Mouse (Mus musculus) forebrain, embryonic 16.5 days (tissue): ENCODE results near the gene Asphd2. TPM values are rescaled to one million over a fixed set of nuclear protein-coding genes. Genes with fewer than 3 reads are reported as not detected.

ENCODE experiments used
- ATAC-seq: fragments of 200-750 bp; cut with Nextera tagmentation; 2 replicates; pipeline ENCODE4 v1.8.0; 2017; ENCODE audit warnings: mild to moderate bottlenecking, moderate library complexity
- H3K27ac ChIP-seq: fragments of 300-500 bp; sonication (generic); 2 replicates; pipeline ENCODE4 v1.5.1; 2014; ENCODE audit warnings: low read length, control low read depth
- H3K27me3 ChIP-seq: fragments of 300-500 bp; sonication (generic); replicated peaks from 2 replicates; pipeline ENCODE4 v1.6.1; 2014; ENCODE audit warnings: low read length; ENCODE audit not compliant: control insufficient read depth, insufficient read depth
- H3K36me3 ChIP-seq: fragments of 300-500 bp; sonication (generic); 2 replicates; pipeline ENCODE4 v1.6.1; 2014; ENCODE audit not compliant: control insufficient read depth, insufficient read depth
- H3K4me1 ChIP-seq: fragments of 300-500 bp; sonication (generic); replicated peaks from 2 replicates; pipeline ENCODE4 v1.6.1; 2014; ENCODE audit warnings: low read length; ENCODE audit not compliant: control insufficient read depth, insufficient read depth
- H3K4me2 ChIP-seq: fragments of 300-500 bp; sonication (generic); 2 replicates; pipeline ENCODE4 v1.6.1; 2014; ENCODE audit warnings: mild to moderate bottlenecking, low read length, control low read depth
- H3K4me3 ChIP-seq: fragments of 300-500 bp; sonication (generic); replicated peaks from 2 replicates; pipeline ENCODE4 v1.5.1; 2014; ENCODE audit warnings: mild to moderate bottlenecking, low read length, control low read depth
- H3K9ac ChIP-seq: fragments of 300-500 bp; sonication (generic); replicated peaks from 2 replicates; pipeline ENCODE4 v1.6.1; 2014; ENCODE audit warnings: low read depth, low read length, control low read depth
- H3K9me3 ChIP-seq: fragments of 300-500 bp; sonication (generic); 2 replicates; pipeline ENCODE4 v1.6.1; 2016; ENCODE audit warnings: low read length; ENCODE audit not compliant: control insufficient read depth
- WGBS: fragments of 180-500 bp; shearing (Covaris S2); extraction: QIAGEN DNeasy Blood & Tissue Kit; methylation state at CpG from one replicate; pipeline ENCODE4 v1.1.7; 2014; 5-methylcytosine and 5-hydroxymethylcytosine counted together
- polyA plus RNA-seq: library from polyadenylated mRNA; unstranded; fragments of >200 nt; fragmentation: Nextera tagmentation; extraction: Ambion mirVana; gene quantifications from 2 replicates; pipeline ENCODE4 v1.2.1, GENCODE M21; 2015

Gene Asphd2
- polyA plus RNA-seq, 1 experiment from 2014 or later = 41.1 TPM

DNA sequence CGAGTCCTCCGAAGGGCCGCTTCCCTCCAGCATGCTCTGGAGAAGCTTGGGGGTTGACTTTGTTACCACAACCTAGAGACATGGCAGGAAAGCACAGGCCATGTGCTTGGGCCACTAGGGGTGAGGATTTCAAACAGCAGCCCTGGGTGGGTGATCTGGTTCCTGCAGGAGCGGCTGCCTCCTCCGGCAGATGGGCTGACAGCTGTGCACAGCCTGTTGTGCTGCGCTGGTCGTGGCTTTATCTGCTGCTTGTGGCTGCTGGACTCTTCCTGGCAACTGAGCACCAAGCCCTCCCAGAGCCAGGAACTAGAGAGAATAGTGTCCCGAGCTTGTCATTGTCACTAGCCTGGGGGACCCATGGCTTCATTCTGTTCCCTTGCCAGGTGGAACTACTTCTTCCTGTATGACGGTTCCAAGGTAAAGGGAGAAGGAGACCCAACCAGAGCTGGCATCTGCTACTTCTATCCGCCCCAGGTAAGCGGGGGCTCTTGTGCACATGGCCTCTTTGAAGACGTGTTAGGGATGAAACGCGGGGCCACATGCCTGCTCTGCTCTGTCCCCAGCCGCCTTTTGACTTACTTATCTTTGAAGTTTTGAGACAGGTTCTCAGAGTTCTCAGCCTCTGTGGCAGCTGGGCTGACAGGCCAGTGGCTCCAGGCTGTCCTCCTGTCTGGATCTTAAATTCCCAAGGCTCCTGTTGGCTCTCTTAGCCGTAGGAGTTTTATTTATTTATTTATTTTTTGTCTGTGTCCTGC, 48.3 kb downstream of the Asphd2 start:
- Histone ChIP-seq H3K4me2 (no peak overlapping the region), H3K36me3 (peaks cover 13% of the 10 kb centered on the region)

GRCm38 (mm10) chr5:112344092-112344960, 50.3 kb downstream of the Asphd2 start:
- Histone ChIP-seq H3K9ac (no peak overlapping the region), H3K27me3 (no peaks in the 10 kb centered on the region), H3K4me2 (no peak overlapping the region), H3K27ac (no peak overlapping the region), H3K4me1 (peaks cover 30% of the 10 kb centered on the region), H3K4me3 (no peak overlapping the region), H3K9me3 (no peaks in the 10 kb centered on the region), H3K36me3 (peaks cover 4% of the 10 kb centered on the region)
- ATAC-seq = no peak
- 68% methylated on average over 6 of the region's 6 CpGs for WGBS

More for the DNA sequence above, 48.3 kb downstream of the Asphd2 start:
- Histone ChIP-seq H3K9ac (no peak overlapping the region), H3K4me3 (no peak overlapping the region), H3K27me3 (no peaks in the 10 kb centered on the region), H3K27ac (no peak overlapping the region), H3K9me3 (no peaks in the 10 kb centered on the region), H3K4me1 (peaks cover 30% of the 10 kb centered on the region)
- WGBS = 92% methylated on average over 16 of the region's 16 CpGs
- no peak for ATAC-seq

DNA sequence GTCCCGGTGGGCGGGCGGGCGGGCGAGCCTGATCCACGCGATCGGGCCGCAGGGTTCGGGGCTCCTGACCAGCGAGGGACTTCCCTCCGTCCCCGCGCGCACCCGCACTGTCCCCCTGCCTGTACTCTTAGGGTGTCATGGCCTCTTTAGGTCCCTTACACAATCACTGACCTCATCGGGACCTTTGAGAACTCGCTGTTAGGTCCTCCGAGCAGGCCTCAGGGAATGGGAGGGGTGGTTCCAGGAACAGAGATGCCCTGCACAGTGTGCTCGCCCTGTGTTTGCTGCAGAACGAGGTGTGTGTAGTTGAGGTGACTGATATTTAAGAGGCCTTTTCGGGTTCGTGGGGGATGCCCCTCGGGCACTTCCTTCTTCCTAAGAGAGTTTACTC, 51.5 kb downstream of the Asphd2 start:
- H3K9me3 ChIP-seq = no peaks in the 10 kb centered on the region
- H3K36me3 ChIP-seq = peaks cover 5% of the 10 kb centered on the region
- 0 out of 2 replicates have a peak overlapping the region, but pooled peaks have one; percentile 38 for H3K27ac ChIP-seq
- peak; percentile 69 for ATAC-seq
- peak overlapping the region; percentile 86 for H3K9ac ChIP-seq
- no peaks in the 10 kb centered on the region for H3K27me3 ChIP-seq
- WGBS = under 1% methylated on average over 23 of the region's 24 CpGs
- peak overlapping the region; percentile 61 for H3K4me3 ChIP-seq
- peak overlapping the region; percentile 84 for H3K4me2 ChIP-seq
- H3K4me1 ChIP-seq = peaks cover 30% of the 10 kb centered on the region

DNA sequence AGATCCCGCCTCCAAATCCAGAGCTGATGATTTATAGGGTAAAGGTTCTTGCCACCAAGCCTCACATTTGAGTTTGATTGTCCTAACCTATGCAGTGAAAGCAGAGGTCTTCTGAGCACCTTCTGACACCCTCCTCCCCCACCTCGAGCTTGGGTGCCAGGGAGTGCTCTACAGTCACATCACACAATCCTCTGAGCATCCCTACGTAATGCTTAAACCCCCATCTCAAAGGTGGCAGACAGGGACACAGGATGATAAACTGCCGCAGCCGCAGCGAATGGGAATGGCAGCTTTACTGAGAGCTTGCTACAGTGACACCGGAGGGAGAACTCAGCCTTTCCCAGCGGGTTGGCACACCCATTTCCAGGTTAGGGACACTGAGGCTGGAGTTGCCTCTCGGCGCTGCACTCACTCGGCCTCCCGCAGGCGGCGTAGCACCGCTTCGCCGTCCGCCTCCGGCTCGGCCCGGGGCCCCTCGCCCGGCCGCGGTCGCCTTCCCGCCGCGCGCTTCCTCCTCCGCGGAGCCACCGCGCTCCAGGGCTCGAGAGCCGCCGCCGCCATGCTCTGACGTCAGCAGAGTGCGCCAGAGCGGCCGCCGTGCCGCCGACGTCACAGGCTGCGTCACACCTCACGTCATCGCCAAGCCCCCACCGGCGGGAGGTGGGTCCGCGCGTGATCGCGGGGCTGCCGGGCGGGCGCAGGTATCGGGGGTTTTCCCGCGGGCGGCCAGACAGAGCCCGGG, 52.0 kb downstream of the Asphd2 start, which contains the start of the genes Srrd and Hps4:
TSS of gene Srrd (minus strand) at position 578 of the 742 bp plus-strand sequence.
TSS of gene Hps4 (plus strand) at position 621 of the 742 bp plus-strand sequence.
- 2% methylated on average over 45 of the region's 64 CpGs for WGBS
- H3K4me1 ChIP-seq = peaks cover 30% of the 10 kb centered on the region
- peak within 1 kb of the TSS; percentile 46; the same call in 1 of the 2 replicates for H3K27ac ChIP-seq

GRCm38 (mm10) chr5:112339215-112339614, 55.5 kb downstream of the Asphd2 start:
- H3K9me3 ChIP-seq = no peaks in the 10 kb centered on the region
- H3K27ac ChIP-seq = no peak overlapping the region
- 72% methylated on average over 7 of the region's 7 CpGs for WGBS
- no peaks in the 10 kb centered on the region for H3K27me3 ChIP-seq
- H3K36me3 ChIP-seq = peaks cover 38% of the 10 kb centered on the region
- no peak overlapping the region for H3K4me2 ChIP-seq
- no peak for ATAC-seq
- H3K4me1 ChIP-seq = peaks cover 19% of the 10 kb centered on the region
- no peak overlapping the region for H3K4me3 ChIP-seq
- no peak overlapping the region for H3K9ac ChIP-seq

More for the DNA sequence above, 52.0 kb downstream of the Asphd2 start, which contains the start of the genes Srrd and Hps4:
- Histone ChIP-seq H3K4me2 (peak within 1 kb of the TSS; percentile 84), H3K4me3 (peak within 1 kb of the TSS; percentile 61), H3K27me3 (no peaks in the 10 kb centered on the region), H3K9me3 (no peaks in the 10 kb centered on the region), H3K9ac (peak within 1 kb of the TSS; percentile 86), H3K36me3 (peaks cover 10% of the 10 kb centered on the region)
- ATAC-seq = peak; percentile 85

GRCm38 (mm10) chr5:112337004-112337403, 57.7 kb downstream of the Asphd2 start:
- Histone ChIP-seq H3K9ac (no peak overlapping the region), H3K27ac (no peak overlapping the region), H3K36me3 (peaks cover 49% of the 10 kb centered on the region), H3K4me3 (no peak overlapping the region), H3K4me1 (peaks cover 6% of the 10 kb centered on the region), H3K4me2 (no peak overlapping the region), H3K27me3 (no peaks in the 10 kb centered on the region), H3K9me3 (no peaks in the 10 kb centered on the region)
- ATAC-seq = no peak
- 94% methylated on average over 22 of the region's 22 CpGs for WGBS

GRCm38 (mm10) chr5:112335473-112335872, 59.2 kb downstream of the Asphd2 start:
- Histone ChIP-seq H3K4me2 (no peak overlapping the region), H3K36me3 (peaks cover 61% of the 10 kb centered on the region), H3K4me3 (no peak overlapping the region), H3K9me3 (no peaks in the 10 kb centered on the region), H3K27me3 (no peaks in the 10 kb centered on the region), H3K4me1 (no peaks in the 10 kb centered on the region), H3K9ac (no peak overlapping the region), H3K27ac (no peak overlapping the region)
- ATAC-seq = no peak
- 26% methylated on average over 2 of the region's 2 CpGs for WGBS
